Mouse (Mus musculus): ENCODE data around the gene Scgb2b2.

Scgb2b2 gene

GRCm38 (mm10) chr7:31290208-31290607 is at the start of gene Scgb2b2:
TSS of gene Scgb2b2 (plus strand) at chr7:31290508.
- no peak for DNase-seq (ENCODE audit: low spot score)

DNA sequence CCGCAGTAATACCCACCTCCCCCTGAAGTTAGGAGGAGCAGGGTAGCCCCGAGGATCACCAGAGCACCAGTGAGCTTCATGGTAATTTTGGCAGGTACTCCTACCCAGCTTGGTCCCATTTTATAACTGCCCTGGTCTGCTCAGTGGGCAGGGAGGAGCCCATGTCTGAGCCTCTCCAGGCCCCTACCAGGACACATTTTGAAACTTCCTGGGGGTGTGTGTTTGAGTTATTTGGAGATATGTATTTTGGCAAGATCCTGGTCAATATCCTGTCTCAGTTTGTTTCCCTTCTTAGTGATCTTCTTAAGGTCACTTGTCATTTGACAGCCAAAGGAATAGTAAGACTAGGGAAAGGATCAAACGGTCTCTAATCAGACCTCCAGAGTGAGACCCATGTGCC is 1.4 kb downstream of the Scgb2b2 start, which contains the start of gene Scgb1b2:
TSS of gene Scgb1b2 (minus strand) at position 101 of the 400 bp plus-strand sequence.
- no peak for DNase-seq (ENCODE audit: low spot score)
